Mouse (Mus musculus) retina, adult 2 months (tissue): ENCODE results near the gene Rpl18.

Experiments used
- DNase-seq: peaks from one replicate; pipeline ENCODE4 v3.0.0-alpha.2; 2012; ENCODE audit warnings: low read depth, low spot score

Rpl18 gene

GRCm38 (mm10) chr7:45713881-45714520, 1.3 kb upstream of the Rpl18 start:
- DNase-seq = no peak

DNA sequence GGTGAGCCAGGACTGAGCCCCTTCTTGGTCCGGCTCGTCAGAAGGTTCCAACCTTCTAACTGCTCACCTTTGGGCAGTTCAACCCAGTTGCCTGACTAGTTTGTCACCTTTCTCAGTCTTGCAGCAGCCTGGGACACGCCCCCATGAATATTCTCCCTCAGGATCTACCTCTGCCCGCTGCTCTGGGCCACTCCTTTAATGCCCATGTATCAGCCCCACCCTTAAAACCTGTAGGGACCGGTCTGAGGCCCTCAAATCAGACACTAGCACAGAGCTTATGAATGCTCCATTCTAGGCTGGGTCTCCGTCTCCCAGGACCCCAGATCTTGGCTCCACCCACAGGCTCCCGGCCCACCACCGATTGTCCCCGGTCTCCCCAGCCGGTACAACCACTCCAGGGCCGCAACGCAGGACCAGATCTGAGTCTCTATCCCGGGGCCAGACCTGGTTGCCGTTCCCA, 597 bp upstream of the Rpl18 start:
- DNase-seq = no peak

DNA sequence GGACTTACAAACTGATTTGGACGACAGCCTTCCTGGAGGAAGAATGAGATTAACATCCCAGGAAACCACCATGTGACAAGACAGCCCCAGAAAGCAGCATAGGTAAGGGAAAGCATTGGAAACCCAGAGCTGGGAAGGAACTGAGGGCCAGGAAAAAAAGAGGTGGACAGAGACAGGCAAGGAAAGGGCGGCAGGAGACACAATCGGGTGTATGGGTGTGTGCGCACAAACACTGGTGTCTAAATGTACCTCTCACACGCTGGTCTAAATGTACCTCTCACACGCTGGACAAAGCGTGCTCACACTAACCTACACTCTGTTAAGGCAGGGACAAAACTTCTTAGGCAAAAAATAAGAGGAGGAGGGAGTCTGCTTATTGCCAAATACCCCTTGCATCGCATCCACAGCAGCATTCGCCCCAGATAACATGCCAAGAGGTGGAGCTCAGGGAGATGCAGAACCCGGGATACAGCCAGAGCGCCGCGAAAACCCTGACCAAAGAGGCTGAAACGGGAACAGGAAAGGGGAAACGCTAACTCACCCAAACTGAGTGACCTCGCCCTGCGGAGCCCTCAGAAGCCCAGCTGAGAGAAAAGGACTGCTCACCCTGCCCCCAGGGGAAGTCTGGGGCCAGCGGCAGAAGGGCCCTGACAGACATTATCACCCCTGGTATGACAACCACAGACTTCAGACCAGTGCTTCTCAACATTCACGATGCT, 643 bp downstream of the Rpl18 start:
- DNase-seq = no peak

GRCm38 (mm10) chr7:45716460-45716857, 1.2 kb downstream of the Rpl18 start:
- no peak for DNase-seq

- DNase-seq = no peak
Measured at GRCm38 (mm10) chr7:45716952-45717917, 2.0 kb downstream of the Rpl18 start.

DNA sequence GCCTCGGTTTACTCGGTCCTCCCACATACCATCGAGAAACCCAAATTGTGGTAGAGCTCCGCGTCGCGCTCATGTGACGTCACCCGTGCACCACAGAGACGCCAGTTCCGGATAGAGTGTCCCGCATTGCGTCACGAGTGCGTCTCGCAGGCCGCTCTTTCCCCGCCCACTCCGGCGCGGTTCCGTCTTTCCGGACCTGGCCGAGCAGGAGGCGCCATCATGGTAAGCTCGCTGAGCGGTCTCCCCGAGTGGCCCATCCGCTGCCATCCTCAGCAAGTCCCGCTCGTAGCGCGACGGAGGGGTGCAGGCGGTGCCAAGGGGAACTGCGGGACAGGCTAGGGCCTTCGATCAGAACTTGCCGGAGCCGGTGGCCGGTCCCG, 2.7 kb downstream of the Rpl18 start, which contains the start of gene Sphk2:
Gene Sphk2, minus strand, starts transcription at position 85 of the 380 bp plus-strand sequence.
- DNase-seq = peak; percentile 97

GRCm38 (mm10) chr7:45718331-45718730, 3.1 kb downstream of the Rpl18 start:
- DNase-seq = no peak

- no peak for DNase-seq
Measured at GRCm38 (mm10) chr7:45719180-45719579, 3.9 kb downstream of the Rpl18 start.

- no peak for DNase-seq
Measured at GRCm38 (mm10) chr7:45719738-45720412, 4.6 kb downstream of the Rpl18 start.

DNA sequence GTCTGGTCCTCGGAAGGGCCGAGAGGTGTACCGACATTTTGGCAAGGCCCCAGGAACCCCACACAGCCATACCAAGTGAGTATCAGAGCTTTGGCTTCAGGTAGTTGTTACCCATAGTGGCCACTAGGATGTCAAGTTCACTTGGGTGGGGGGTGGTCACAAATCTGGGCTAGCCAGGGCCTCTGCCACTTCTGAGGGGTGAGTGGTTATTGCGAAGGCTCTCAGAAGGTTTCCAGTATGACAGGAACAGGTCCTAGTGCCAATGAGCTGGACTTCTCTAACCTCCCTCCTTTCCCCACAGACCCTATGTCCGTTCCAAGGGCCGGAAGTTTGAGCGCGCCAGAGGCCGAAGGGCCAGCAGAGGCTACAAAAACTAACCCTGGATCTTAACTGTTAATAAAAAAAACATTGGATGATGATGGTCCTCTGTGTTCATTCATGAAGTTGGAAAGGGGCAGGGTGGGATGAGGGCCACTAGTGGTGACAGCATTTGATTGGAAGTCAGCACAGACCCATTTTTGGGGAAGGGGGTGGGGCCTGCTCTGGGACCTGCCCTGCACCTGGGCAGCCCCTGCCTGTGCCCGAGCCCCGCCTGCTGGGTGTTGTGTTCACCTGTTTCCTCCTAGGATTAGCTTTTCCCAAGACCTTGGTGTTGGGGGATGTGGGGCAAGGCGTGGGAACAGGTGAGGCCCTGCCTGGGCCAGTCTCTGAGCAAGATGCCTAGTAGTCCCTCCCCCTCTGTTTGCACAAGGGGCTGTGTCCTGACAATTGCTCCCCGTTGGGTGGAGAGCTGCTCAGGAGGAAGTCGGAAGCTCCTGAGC, 5.4 kb downstream of the Rpl18 start, which contains the start of gene Fam83e:
Gene Fam83e, plus strand, starts transcription at position 800 of the 821 bp plus-strand sequence.
- DNase-seq = no peak

GRCm38 (mm10) chr7:45721234-45721571, 5.9 kb downstream of the Rpl18 start:
- DNase-seq = no peak

GRCm38 (mm10) chr7:45721642-45722347, 6.5 kb downstream of the Rpl18 start:
- DNase-seq = no peak

DNA sequence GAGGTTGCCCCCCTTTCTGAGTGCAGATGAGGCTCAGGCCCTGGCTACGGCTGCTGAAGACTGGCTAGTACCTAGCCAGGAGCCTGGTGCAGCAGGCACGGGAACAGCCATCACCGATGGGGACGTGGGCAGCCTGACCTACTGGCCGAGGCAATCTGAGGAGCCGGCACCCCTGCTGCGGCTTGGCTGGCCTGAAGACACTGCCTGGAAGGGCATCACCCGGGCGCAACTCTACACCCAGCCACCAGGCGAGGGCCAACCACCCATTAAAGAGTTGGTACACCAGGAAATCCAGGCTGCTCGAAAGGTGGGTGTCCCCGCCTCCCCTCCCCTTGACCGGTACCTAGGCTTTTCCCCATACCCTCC, 7.1 kb downstream of the Rpl18 start:
- no peak for DNase-seq

DNA sequence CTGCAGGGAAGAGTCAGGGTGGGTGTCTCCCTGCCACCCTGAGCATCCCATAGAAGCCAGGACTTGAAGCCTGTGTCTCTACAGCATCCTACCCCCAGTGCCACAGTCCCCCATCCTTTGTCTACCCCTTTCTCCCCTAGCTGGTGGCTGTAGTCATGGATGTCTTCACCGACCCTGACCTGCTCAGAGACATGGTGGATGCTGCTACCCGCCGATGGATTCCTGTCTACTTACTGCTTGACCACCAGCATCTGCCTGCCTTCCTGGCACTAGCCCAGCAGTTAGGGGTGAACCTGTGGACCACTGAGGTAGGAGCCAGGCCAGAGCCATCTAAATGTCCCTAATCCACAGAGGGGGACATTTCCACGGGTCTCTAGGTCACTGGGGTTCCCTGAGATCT, 8.0 kb downstream of the Rpl18 start:
- DNase-seq = no peak

DNA sequence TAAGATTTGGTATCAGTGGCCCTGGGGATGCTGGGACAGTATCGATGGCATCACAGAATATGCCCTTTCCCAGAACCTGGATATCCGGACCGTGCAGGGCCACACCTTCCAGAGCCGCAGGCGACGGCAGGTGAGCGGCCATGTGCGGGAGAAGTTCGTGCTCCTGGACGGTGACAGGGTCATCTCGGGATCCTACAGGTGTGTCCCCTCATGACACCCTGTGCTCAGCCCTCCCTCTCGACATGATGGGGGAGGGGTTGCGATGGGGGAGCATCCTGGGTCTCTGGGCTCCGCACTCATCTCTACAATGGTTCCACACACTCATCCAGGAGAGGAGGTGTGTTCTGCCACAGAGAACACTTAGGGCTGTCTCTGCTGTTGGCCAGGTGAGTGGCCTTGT, 8.5 kb downstream of the Rpl18 start:
- DNase-seq = no peak

DNA sequence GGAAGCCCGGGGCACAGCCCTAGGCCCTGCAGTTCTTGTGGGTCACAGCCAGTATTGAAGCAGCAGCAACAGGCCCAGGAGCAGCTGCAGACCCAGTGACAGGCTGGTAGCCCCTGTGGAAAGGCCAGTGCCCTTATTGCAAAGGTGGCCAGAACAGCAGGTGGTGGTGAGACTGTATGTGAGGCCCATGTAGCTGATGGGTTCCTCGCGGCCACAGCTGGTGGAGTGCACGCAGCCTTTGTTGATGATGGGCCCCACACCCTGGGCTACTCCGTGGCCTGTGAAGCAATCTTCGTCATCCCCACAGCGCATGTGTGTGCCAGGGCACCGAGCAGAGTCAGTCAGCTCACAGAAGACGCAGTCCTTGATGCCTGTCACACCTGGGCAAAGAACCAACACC, 9.9 kb downstream of the Rpl18 start:
- DNase-seq = no peak

DNA sequence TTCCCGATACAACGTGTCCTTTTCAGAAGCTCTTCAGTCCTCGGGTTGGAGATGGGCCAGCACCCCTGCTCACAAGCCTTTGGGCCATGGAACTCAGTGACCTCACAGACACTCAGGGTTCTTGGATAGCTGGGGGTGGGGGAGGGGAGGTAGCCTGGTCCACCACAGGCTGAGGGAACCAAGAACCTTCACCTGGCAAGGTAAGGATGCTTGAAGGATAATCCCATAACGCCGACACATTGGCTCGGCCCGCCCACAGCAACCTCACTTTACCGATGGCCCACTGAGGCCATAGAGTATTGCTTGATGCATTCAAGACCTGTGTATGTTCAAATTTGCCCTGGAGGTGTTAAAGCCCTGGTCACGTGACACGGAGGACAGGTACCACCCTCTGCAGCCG, 10.5 kb downstream of the Rpl18 start, which contains the start of gene Spaca4:
Gene Spaca4, minus strand, starts transcription at position 101 of the 400 bp plus-strand sequence.
- DNase-seq = no peak

DNA sequence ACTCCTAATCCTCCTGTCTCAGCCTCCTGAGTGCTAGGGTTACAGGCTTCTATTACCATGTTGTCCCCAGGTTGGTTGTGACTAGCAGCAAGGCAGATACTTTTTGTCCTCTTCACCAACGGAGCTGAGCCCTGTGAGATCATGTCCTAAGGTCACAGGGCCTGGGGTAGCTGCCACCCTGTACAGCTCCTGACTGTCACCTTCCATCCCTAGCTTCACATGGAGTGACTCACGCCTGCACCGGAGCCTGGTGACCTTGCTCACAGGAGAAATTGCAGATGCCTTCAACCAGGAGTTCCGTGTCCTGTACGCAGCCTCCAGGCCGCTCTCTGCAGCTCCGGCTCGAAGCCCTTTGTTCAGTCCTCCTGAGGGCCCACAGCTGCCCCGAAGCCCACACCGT, 11.2 kb downstream of the Rpl18 start:
- no peak for DNase-seq

GRCm38 (mm10) chr7:45727625-45728024, 12.4 kb downstream of the Rpl18 start:
- no peak for DNase-seq
